Mouse (Mus musculus): ENCODE data around the gene Aldh1l1.

DNA sequence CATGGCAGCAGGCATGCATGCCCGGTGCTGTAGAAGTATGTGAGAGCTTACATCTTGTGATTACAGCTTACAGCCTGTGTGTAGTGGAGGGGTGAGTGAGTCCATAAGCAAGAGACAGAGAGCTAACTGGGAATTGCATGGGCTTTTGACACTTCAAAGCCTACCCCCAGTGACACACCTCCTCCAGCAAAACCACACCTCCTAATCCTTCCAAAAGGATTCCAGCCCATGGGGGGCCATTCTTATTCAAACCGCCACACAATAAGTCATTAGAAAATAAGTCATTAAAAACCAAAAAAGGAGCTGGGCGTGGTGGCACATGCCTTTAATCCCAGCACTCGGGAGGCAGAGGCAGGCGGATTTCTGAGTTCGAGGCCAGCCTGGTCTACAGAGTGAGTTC lies 162.2 kb downstream of the Aldh1l1 start:
- TF ChIP-seq CTCF (IDR thresholded peaks at IDR 0.05; ENCODE audit: borderline replicate concordance, insufficient read depth, low read length): no peak
- TF ChIP-seq POLR2A (IDR thresholded peaks at IDR 0.05; ENCODE audit: low read depth, low read length): no peak
